Mouse (Mus musculus) ZHBTc4 (cell line): ENCODE measurements at regions not wholly inside any gene's neighbourhood (a gene's known extent, or its start where the extent isn't known, plus 50 kb on each side); places are given as distances from the start of the nearest gene placed in this dataset.
A peak's percentile ranks its signal among the peaks of the same experiment; 100 is the strongest.
"Not testable (repeated sequence)": the region's sequence is repeated elsewhere in the genome, so short reads cannot be mapped to it uniquely, and the experiment has no call there.

Experiments
- DNase-seq: peaks from one replicate; pipeline ENCODE4 v3.0.0-alpha.2; 2011; ENCODE audit warnings: low read depth, low spot score

- DNase-seq: no peak
Observed at GRCm38 (mm10) chr5:59831836-59832235, 1976.8 kb upstream of the G6pd2 start.

- DNase-seq: no peak
Observed at GRCm38 (mm10) chr5:59845745-59846144, 1962.9 kb upstream of the G6pd2 start.

GRCm38 (mm10) chr5:59847643-59848042 is 1961.0 kb upstream of the G6pd2 start:
- DNase-seq: no peak

GRCm38 (mm10) chr5:59893952-59894724 is 1914.5 kb upstream of the G6pd2 start:
- DNase-seq: no peak

- DNase-seq: no peak
Observed at GRCm38 (mm10) chr5:59921910-59922309, 1886.7 kb upstream of the G6pd2 start.

- DNase-seq: peak; percentile 67
Observed at GRCm38 (mm10) chr5:59940861-59941260, 1867.8 kb upstream of the G6pd2 start.

GRCm38 (mm10) chr5:59945761-59946160 is 1862.9 kb upstream of the G6pd2 start:
- DNase-seq: no peak

GRCm38 (mm10) chr5:59947831-59948568 is 1860.6 kb upstream of the G6pd2 start:
- peak; percentile 57 for DNase-seq

GRCm38 (mm10) chr5:59956240-59956639 is 1852.4 kb upstream of the G6pd2 start:
- DNase-seq: peak; percentile 54

- peak; percentile 76 for DNase-seq
Observed at GRCm38 (mm10) chr5:59996698-59997097, 1811.9 kb upstream of the G6pd2 start.

- DNase-seq: not testable (repeated sequence)
Observed at GRCm38 (mm10) chr5:60042603-60043175, 1765.9 kb upstream of the G6pd2 start.

GRCm38 (mm10) chr5:60049053-60049452 is 1759.6 kb upstream of the G6pd2 start:
- DNase-seq: no peak

GRCm38 (mm10) chr5:60061178-60061577 is 1747.4 kb upstream of the G6pd2 start:
- no peak for DNase-seq
